Mouse (Mus musculus): ENCODE results near the gene Tspear.
"Not testable (repeated sequence)": the region's sequence is repeated elsewhere in the genome, so short reads cannot be mapped to it uniquely, and the experiment has no call there.

The Tspear gene

DNA sequence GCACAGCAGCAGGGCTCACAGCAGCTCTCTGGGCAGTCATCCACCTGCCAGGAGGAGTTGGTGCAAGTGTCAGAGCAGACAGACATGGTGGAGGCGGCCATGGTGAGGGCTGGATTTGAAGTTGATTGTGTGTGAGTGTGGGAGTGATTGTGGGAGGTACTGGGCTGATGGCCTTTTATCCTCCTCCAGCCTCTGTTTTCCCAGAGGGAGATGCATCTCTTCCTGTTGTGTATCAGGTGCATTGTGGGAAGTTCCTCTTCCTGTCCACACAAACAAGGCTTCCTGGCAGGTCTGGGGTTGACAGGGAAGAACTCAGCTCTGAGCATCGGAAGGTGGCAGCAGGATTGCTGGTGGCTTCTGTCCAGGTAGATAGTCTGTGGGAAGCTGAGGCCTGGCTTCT lies 108.6 kb downstream of the Tspear start, which contains the start of gene Gm9639:
Gene Gm9639, minus strand, starts transcription at position 101 of the 400 bp plus-strand sequence.
- in situ Hi-C loops (cut with MboI): no loop called here

DNA sequence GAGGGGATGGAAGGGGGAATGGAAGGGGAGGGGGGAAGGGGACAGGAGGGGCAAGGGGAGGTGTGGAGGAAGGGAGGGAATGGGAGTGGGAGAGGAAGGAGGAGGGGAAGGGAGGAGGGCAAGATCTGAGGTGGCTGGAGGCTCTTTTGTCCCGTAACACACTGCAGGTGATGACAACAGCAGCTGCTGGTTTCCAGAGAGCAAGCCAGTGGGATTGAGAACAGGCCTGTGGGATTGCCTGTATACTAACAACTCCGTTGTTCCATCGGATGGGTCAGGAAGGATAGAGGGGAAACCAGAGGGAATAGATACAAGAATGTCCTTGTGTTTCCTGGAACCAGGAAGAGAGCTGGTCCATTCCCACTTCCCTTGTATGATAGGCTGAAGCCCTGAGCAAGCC lies 111.3 kb downstream of the Tspear start:
- in situ Hi-C loops (cut with MboI): no loop called here

DNA sequence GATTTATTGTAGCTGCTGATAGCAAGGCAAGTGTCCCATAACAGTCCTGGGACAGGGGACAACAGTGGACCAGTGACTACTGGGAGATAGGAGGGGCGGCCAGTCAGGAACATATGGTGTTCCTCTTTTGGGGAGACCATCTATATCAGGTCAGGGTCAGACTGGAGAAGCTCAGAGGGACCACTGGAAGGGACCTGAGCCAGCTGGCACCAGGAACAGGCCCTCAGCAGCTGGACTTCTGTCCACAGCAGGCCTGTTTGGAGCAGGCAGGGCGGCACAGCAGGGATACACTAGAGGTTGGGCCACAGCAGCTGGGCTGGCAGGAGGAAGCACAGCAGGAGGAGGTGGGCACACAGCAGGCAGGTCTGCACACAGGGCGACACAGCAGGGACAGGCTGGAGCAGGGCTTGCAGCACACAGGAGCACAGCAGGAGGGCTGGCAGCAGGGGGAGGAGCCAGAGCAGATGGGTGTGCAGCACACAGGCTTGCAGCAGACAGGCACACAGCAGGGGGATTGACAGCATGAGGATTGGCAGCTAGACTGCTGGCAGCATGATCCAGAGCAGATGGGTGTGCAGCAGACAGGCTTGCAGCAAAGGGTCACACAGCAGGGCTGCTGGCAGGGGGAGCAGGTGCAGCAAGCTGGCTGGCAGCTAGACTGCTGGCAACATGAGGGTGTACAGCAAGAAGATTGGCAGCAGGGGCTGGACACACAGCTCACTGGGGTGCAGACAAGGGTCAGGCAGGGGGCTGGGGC lies 112.0 kb downstream of the Tspear start:
- in situ Hi-C loops (cut with MboI): not testable (repeated sequence)

DNA sequence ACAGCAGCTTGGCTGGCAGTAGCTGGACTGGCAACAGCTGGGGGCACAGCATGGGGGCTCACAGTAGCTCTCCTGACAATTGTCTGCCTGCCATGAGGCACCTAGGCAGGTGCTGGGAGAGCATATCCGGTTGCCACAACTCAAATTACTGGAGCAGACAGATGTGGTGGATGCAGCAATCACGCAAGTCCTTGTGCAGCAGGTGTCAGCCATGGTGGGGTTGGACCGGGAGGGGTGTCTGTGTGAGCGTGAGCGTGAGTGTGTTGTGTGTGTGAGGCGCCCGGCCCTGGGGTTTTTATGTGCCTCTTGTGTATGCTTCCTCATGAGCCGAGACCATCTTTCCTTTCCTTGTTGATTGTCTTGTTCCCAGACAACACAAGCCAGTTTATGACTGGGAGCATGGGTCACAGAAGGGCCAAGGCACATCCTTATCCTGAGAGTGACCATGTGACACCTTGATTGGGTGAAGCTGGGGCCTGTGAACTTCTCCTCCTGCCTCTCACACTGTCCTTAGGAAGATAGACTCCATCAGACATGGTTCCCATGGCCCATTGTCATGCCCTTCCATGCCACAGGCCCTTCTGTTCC lies 112.6 kb downstream of the Tspear start, which contains the start of gene Gm19668:
Gene Gm19668, minus strand, starts transcription at position 213 of the 588 bp plus-strand sequence.
- in situ Hi-C loops (cut with MboI): no loop called here

DNA sequence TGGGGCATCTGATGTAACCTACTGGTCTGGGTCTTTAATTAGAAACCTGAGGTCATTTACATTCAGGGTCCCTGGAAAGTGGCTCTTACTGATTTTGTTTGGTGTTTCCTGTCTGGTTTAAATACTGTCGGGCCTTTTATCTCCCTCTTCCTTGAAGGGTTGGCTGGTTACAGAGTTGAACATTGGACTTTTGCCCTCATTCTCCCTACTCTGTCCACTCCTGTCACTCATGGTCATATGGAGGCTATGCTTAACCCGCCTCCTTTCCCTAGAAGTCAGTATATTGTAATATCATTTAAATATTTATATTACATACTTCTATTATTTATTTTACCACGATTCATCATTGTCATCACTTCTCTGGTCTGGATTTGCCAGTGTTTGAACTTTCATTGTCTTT lies 117.7 kb downstream of the Tspear start:
- in situ Hi-C loops (cut with MboI): no loop called here

DNA sequence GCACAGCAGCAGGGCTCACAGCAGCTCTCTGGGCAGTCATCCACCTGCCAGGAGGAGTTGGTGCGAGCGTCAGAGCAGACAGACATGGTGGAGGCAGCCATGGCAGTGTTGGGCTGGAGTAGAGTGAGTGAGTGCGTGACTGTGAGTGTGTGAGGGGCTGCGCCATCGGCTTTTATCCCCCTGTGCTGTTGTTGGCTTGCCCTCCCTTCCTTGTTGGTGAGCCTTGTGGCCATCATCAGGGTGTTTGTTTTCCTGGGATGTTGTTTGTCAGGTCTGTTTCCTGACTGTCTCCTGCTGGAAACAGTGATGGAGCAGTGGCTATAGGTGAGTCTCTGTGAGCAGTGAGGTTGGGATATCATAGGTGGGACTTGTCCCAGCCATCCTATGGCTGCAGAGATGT lies 125.4 kb downstream of the Tspear start, which contains the start of gene Gm9507:
Gene Gm9507, minus strand, starts transcription at position 101 of the 400 bp plus-strand sequence.
- in situ Hi-C loops (cut with MboI): no loop called here

DNA sequence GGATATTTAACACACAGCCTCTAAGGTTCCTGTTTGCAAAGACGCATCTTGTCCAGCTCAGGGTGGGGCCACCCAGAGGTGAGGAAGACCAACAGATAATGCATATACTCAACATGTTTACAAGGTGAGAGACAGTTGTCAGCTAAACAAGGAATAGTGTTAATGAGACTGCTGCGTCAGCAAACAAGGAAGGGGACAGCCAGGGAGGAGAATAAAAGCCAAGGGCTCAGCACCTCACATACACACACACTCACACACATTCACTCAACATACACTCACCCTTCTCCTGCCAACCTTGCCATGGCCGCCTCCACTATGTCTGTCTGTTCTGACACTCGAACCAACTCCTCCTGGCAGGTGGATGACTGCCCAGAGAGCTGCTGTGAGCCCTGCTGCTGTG lies 128.0 kb downstream of the Tspear start, which contains the start of gene Gm2696:
Gene Gm2696, plus strand, starts transcription at position 301 of the 400 bp plus-strand sequence.
- in situ Hi-C loops (cut with MboI): no loop called here

DNA sequence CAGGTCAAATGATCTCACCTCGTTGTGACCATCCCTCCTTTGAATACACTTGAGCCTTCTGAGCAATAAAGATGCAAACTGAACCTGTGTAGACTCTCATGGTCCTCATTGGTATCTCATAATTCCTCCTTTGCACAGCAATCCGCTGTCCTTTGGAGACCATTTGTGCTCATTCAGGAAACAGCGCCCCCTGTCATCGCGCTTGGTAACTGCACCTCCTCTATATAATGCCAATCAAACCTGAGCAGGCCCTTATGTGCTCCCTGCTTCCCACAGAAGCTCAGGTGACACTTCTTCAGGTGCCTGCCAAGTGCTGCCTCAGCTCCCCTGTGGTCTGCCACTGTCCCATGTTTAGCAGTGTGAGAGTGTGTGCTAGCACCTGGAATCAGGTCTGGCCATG lies 129.1 kb downstream of the Tspear start:
- in situ Hi-C loops (cut with MboI): no loop called here

DNA sequence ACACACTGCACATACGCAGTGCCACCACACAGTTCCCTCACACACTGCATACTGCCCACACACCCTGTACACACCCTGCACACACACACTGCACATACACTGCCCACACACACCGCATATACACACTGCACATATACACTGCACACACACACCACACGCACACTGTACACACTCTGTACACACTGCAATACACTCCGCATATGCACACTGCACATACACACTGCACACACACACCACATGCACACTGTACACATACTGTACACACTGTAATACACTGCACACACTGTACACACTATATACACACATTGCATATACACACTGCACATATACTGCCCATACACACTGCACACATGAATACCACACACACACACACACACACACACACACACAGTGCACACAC lies 132.2 kb downstream of the Tspear start:
- in situ Hi-C loops (cut with MboI): no loop called here

DNA sequence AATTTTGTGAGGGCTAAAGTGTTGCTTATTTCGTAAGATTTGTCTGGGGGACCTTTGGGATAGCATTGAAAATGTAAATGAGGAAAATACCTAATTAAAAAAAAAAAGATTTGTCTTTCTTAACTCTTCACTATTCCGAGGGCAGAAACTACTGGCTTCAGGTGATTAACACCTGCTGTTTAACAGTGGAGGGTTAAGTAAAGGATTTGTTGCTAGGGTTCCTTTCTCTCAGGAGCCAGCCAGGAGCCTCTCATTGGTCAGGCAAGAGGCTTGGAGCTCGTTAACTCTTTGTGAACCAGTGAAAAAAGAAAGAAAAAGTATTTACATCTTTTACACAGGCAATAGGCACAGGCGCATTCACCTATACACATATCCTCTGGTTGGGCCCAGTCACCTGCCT lies 132.8 kb downstream of the Tspear start:
- in situ Hi-C loops (cut with MboI): no loop called here

DNA sequence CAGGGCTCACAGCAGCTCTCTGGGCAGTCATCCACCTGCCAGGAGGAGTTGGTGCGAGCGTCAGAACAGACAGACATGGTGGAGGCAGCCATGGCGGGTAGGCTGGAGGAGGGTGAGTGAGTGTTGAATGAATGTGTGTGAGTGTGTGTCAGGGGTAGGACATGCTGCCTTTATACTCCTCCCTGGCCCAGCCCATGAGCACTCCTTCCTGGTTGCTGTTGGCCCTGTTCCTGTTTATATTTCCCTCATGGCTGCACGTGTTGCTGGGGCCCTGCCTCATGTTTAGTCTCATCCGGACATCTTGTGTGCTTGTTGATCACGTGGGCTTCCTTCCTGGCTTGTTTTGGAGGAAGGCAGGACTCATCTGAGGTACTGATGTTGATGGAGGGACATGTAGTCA lies 140.6 kb downstream of the Tspear start, which contains the start of gene Krtap10-4:
Gene Krtap10-4, minus strand, starts transcription at position 145 of the 400 bp plus-strand sequence.
- in situ Hi-C loops (cut with MboI): no loop called here

DNA sequence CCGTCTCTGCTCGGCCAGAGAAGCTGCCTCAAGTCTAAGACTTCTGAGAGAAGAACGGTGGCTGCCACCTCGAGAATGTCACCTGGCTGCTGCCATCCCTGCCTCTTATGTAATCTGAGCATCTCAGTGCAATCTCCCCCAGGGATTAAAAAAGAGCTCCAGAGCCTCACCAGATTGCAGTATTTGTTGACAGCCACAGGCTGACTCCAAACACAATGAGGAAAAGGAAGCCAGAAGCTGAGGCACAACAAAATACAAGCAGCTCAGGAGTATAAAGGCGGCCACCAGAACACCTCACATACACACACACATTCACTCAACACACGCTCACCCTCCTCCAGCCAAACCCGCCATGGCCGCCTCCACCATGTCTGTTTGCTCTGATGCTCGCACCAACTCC lies 149.3 kb downstream of the Tspear start, which contains the start of gene Krtap10-10:
Gene Krtap10-10, plus strand, starts transcription at position 301 of the 400 bp plus-strand sequence.
- in situ Hi-C loops (cut with MboI): no loop called here

DNA sequence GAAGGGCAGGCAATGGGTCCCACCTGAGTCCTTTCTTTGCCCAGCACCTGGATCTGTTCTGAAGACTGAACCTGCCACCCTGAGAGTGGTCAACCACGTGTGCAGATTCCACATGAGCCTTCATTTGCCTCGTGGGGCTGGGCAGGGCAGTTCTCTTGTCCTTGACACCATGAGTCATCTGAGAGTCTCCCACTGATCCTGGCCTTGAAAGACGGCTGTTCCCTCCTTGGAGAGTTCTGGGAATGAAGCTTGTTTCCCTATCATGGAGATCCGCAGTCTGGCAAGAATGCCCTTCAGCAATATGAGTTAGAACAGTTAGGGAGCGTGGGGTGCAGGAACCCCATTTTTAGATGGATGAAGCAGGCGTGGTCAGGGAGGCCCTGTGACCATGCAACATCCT lies 152.6 kb downstream of the Tspear start:
- in situ Hi-C loops (cut with MboI): no loop called here

DNA sequence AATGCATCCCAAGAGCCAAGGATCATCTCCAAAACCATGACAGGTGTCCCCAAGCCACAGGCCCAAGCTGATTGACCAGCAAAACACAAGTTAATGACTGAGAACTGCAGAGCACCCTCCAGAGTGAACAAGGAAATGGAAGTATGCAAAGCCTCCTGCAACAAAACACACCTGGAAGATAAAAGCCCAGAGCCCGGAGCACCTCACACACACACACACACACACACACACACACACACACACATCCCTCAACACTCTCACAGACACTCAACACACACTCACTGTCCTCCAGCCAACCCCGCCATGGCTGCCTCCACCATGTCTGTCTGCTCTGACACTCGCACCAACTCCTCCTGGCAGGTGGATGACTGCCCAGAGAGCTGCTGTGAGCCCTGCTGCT lies 160.1 kb downstream of the Tspear start, which contains the start of gene Gm36176:
Gene Gm36176, plus strand, starts transcription at position 301 of the 400 bp plus-strand sequence.
- in situ Hi-C loops (cut with MboI): no loop called here

DNA sequence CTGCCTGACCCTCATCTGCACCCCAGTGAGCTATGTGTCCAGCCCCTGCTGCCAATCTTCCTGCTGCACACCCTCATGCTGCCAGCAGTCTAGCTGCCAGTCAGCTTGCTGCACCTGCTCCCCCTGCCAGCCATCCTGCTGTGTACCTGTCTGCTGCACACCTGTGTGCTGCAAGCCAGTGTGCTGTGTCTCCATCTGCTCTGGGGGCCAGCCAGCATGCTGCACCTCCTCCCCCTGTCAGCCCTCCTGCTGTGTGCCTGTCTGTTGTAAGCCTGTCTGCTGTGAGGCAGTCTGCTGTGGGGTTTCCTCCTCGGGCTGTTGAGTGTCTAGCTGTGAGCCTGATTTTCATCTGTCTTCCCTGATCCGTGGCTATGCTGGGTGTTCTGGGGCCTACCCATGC lies 160.6 kb downstream of the Tspear start:
- in situ Hi-C loops (cut with MboI): no loop called here

DNA sequence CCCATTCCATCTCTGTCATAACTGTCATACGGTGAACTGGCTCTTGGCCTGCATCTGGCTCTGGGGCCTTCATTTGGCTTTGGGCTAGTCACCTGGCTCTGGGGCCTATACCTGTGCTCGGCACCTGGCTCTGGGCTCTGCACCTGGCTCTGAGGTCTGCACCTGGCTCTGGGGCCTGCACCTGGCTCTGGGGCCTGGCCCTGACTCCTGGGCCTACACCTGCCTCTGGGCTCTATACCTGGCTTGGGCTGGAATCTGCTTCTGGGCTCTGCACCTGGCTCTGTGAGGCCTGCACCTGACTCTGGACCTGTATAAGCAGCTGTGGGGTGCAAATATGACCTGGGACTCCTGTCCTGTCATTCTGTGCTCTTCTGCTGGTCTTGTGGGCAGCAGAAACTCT lies 161.2 kb downstream of the Tspear start:
- in situ Hi-C loops (cut with MboI): no loop called here

DNA sequence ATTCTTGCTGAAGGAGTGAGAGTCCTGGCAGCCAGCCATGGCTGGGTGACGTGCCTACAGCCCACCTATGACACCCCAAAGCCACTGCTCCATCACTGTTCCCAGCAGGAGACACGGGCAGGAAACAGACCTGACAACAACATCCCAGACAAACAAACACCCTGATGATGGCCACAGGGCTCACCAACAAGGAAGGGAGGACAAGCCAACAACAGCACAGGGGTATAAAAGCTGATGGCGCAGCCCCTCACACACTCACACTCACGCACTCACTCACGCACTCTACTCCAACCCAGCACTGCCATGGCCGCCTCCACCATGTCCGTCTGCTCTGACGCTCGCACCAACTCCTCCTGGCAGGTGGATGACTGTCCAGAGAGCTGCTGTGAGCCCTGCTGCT lies 166.2 kb downstream of the Tspear start, which contains the start of gene Gm10318:
Gene Gm10318, plus strand, starts transcription at position 301 of the 400 bp plus-strand sequence.
- in situ Hi-C loops (cut with MboI): no loop called here

DNA sequence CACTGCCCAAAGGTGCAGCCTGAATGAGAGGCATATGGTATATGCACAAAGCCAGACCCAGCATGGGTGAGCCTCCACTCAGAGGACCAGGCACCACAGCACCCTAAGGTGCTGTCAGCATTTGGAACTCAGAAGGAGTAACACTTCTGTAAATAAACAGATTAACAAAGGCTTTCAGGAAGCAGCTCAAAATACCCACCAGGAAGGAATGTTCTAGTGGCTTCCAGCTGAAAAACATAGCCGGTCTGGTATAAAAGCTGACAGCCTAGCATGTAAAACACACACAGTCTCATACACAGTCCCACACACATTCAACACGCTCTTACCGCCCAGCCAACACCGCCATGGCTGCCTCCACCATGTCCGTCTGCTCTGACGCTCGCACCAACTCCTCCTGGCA lies 175.3 kb downstream of the Tspear start, which contains the start of gene Gm3285:
Gene Gm3285, plus strand, starts transcription at position 301 of the 400 bp plus-strand sequence.
- in situ Hi-C loops (cut with MboI): no loop called here

DNA sequence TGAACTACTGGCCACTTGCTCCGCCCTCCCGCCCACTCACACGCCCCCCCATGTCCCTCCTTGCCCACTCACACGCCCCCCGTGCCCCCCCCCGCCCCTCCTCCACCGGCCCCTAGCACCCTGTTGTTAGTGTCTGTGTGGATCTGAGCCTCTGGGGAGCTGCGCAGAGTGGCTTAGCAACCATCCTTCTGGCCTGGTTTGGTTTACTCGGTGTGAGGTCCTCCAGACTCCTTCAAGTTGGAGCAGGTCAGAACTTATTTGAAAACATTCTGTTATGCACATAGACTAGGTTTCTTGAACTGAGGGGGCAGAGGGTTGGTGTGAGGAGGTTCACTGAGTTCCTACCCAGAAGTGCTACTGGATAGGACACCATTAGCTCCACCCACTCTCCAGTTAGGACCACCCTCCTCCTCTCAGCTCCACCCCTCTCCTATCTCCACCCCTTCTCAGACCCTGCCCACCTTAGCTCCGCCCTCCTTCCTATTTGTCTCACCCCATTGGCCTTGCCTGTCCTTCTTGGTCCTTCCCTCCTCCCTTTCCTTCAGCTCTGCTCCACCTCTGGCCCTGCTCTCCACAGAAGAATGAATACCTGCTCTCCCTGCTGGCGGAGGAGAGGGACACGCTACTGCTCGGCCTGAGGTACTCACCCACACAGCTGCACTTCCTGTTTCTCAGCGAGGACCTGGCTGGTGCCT lies 177.8 kb downstream of the Tspear start:
- in situ Hi-C loops (cut with MboI): no loop called here

DNA sequence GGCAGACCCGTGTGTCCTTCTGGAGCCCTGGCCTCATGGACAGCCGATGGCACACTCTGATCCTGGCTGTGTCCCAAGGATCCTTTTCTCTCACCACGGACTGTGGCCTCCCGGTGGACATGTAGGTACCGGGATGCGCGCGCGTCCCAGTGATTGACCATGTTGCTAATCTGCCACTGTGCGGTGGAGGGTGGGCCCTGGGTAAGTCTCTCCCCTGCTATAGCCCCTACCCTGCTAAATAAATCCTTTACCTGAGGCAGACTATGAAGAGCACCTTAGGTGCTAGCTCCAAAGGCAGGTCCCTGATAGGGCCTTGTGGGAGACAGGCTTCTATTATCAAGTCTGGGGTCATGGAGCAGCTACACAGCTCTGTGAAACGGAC lies 178.4 kb downstream of the Tspear start:
- in situ Hi-C loops (cut with MboI): no loop called here

DNA sequence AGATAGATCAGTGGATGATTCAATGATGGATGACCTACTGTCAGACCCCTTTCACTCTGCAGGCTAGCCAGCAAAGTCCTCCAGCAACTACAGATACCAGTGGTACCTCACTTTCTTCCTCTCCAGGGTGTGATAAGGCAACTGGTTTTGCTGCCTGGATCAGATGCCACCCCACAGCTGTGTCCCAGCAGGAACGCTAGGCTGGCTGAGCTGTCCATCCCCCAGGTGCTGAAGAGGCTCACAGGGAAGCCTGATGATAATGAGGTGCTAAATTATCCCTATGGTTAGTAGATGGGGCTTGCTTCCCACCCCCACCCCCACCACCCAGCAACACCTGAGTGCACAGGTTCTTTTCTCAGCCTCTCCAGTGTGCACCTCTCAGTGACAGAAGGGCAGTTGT lies 181.2 kb downstream of the Tspear start:
- in situ Hi-C loops (cut with MboI): no loop called here

DNA sequence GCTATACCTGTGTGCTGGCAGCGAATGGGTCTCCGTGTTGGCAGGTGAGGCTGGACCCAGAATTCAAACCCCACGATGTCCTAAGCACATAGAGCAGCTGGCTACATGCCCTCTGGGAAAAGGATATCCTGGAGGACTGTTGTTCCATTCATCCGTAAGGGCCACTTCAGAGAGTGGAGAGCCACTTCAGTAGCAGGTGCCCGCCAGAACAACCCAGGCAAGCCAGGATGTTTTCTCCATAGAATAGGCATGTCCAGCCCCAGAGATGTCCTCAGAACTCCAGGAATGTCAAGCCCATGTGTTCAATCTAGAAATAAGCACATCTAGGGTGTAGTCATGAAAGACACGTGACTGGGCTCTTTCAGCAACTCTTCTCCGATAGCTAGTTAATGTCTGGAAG lies 183.3 kb downstream of the Tspear start:
- in situ Hi-C loops (cut with MboI): no loop called here

Data from mature B cell (primary cell).